Mouse (Mus musculus) embryonic facial prominence, embryonic 12.5 days (tissue): ENCODE measurements at regions not wholly inside any gene's neighbourhood (a gene's known extent, or its start where the extent isn't known, plus 50 kb on each side); places are given as distances from the start of the nearest gene placed in this dataset.

Experiments used
- ATAC-seq: fragments of 200-750 bp; cut with Nextera tagmentation; 2 replicates; pipeline ENCODE4 v1.8.0; 2017; ENCODE audit not compliant: insufficient number of reproducible peaks, insufficient read depth, low FRiP score, low TSS enrichment
- H3K27ac ChIP-seq: fragments of 300-500 bp; sonication (generic); 2 replicates; pipeline ENCODE4 v1.5.1; 2016; ENCODE audit warnings: mild to moderate bottlenecking
- H3K27me3 ChIP-seq: fragments of 300-500 bp; sonication (generic); 2 replicates; pipeline ENCODE4 v1.6.1; 2016; ENCODE audit warnings: mild to moderate bottlenecking, moderate library complexity
- H3K36me3 ChIP-seq: fragments of 300-500 bp; sonication (generic); 2 replicates; pipeline ENCODE4 v1.6.1; 2016; ENCODE audit warnings: mild to moderate bottlenecking
- H3K4me1 ChIP-seq: fragments of 300-500 bp; sonication (generic); 2 replicates; pipeline ENCODE4 v1.6.1; 2016
- H3K4me2 ChIP-seq: fragments of 300-500 bp; sonication (generic); replicated peaks from 2 replicates; pipeline ENCODE4 v1.6.1; 2016; ENCODE audit warnings: mild to moderate bottlenecking, moderate library complexity
- H3K4me3 ChIP-seq: fragments of 300-500 bp; sonication (generic); 2 replicates; pipeline ENCODE4 v1.5.1; 2016; ENCODE audit warnings: mild to moderate bottlenecking
- H3K9ac ChIP-seq: fragments of 300-500 bp; sonication (generic); 2 replicates; pipeline ENCODE4 v1.6.1; 2016; ENCODE audit warnings: mild to moderate bottlenecking, moderate library complexity
- H3K9me3 ChIP-seq: fragments of 300-500 bp; sonication (generic); 2 replicates; pipeline ENCODE4 v1.6.1; 2016; ENCODE audit warnings: mild to moderate bottlenecking, moderate library complexity
- WGBS: fragments of 180-500 bp; shearing (Covaris S2); methylation state at CpG from one replicate; pipeline ENCODE4 v1.1.7; 2016; 5-methylcytosine and 5-hydroxymethylcytosine counted together

- H3K27me3 ChIP-seq: no peaks in the 10 kb centered on the region
- no peak overlapping the region for H3K9ac ChIP-seq
- WGBS: 54% methylated on average over 3 of the region's 3 CpGs
- ATAC-seq: peak; percentile 69; the same call in 1 of the 2 replicates
- no peaks in the 10 kb centered on the region for H3K9me3 ChIP-seq
- H3K4me2 ChIP-seq: no peak overlapping the region
- 0 out of 2 replicates have a peak overlapping the region, but pooled peaks have one; percentile 23 for H3K27ac ChIP-seq
- 0 out of 2 replicates have a peak, but pooled peaks cover 9% of the 10 kb centered on the region for H3K4me1 ChIP-seq
- no peaks in the 10 kb centered on the region for H3K36me3 ChIP-seq
- no peak overlapping the region for H3K4me3 ChIP-seq
Measured at GRCm38 (mm10) chr2:178911646-178912045, 481.3 kb downstream of the Cdh26 start.

- Histone ChIP-seq H3K9me3 (no peaks in the 10 kb centered on the region), H3K36me3 (no peaks in the 10 kb centered on the region), H3K4me1 (peaks cover 11% of the 10 kb centered on the region; the same call in 1 of the 2 replicates), H3K9ac (no peak overlapping the region), H3K4me3 (no peak overlapping the region), H3K4me2 (no peak overlapping the region), H3K27me3 (no peaks in the 10 kb centered on the region), H3K27ac (no peak overlapping the region)
- WGBS: 81% methylated on average over 6 of the region's 6 CpGs
- no peak for ATAC-seq
Measured at GRCm38 (mm10) chr2:178916316-178917033, 486.1 kb downstream of the Cdh26 start.

- Histone ChIP-seq H3K27ac (no peak overlapping the region), H3K4me1 (peaks cover 3% of the 10 kb centered on the region; the same call in 1 of the 2 replicates), H3K9ac (no peak overlapping the region), H3K4me3 (no peak overlapping the region), H3K4me2 (no peak overlapping the region), H3K27me3 (no peaks in the 10 kb centered on the region), H3K36me3 (no peaks in the 10 kb centered on the region), H3K9me3 (no peaks in the 10 kb centered on the region)
- WGBS: 76% methylated on average over 4 of the region's 4 CpGs
- ATAC-seq: no peak
Measured at GRCm38 (mm10) chr2:178924456-178925115, 494.3 kb downstream of the Cdh26 start.

- no peaks in the 10 kb centered on the region for H3K27me3 ChIP-seq
- no peaks in the 10 kb centered on the region for H3K9me3 ChIP-seq
- H3K4me3 ChIP-seq: no peak overlapping the region
- WGBS: 67% methylated on average over 13 of the region's 13 CpGs
- no peak overlapping the region for H3K9ac ChIP-seq
- H3K4me2 ChIP-seq: no peak overlapping the region
- no peaks in the 10 kb centered on the region for H3K36me3 ChIP-seq
- H3K27ac ChIP-seq: 0 out of 2 replicates have a peak overlapping the region, but pooled peaks have one; percentile 23
- ATAC-seq: no peak
- H3K4me1 ChIP-seq: no peaks in the 10 kb centered on the region; the same call in 1 of the 2 replicates
Measured at GRCm38 (mm10) chr2:178927038-178927660, 496.8 kb downstream of the Cdh26 start.

- ATAC-seq: no peak
- Histone ChIP-seq H3K9ac (no peak overlapping the region), H3K36me3 (no peaks in the 10 kb centered on the region), H3K27me3 (no peaks in the 10 kb centered on the region), H3K9me3 (no peaks in the 10 kb centered on the region), H3K4me1 (no peaks in the 10 kb centered on the region; the same call in 1 of the 2 replicates), H3K27ac (no peak overlapping the region), H3K4me2 (no peak overlapping the region), H3K4me3 (no peak overlapping the region)
- WGBS: 87% methylated on average over 6 of the region's 6 CpGs
Measured at GRCm38 (mm10) chr2:178929033-178929432, 498.7 kb downstream of the Cdh26 start.

GRCm38 (mm10) chr2:178930125-178930524 is 499.8 kb downstream of the Cdh26 start:
- no peak for ATAC-seq
- Histone ChIP-seq H3K27me3 (no peaks in the 10 kb centered on the region), H3K9me3 (no peaks in the 10 kb centered on the region), H3K27ac (no peak overlapping the region), H3K36me3 (no peaks in the 10 kb centered on the region), H3K4me2 (no peak overlapping the region), H3K9ac (no peak overlapping the region), H3K4me3 (no peak overlapping the region), H3K4me1 (no peaks in the 10 kb centered on the region; the same call in 1 of the 2 replicates)
- WGBS: 66% methylated on average over 2 of the region's 2 CpGs

GRCm38 (mm10) chr2:178948471-178948870 is 493.8 kb upstream of the Cdh4 start:
- Histone ChIP-seq H3K36me3 (no peaks in the 10 kb centered on the region), H3K4me2 (no peak overlapping the region), H3K9me3 (no peaks in the 10 kb centered on the region), H3K9ac (no peak overlapping the region), H3K27me3 (no peaks in the 10 kb centered on the region), H3K27ac (no peak overlapping the region), H3K4me3 (no peak overlapping the region), H3K4me1 (peaks cover 18% of the 10 kb centered on the region; the same call in 1 of the 2 replicates)
- ATAC-seq: no peak
- 55% methylated on average over 6 of the region's 6 CpGs for WGBS

DNA sequence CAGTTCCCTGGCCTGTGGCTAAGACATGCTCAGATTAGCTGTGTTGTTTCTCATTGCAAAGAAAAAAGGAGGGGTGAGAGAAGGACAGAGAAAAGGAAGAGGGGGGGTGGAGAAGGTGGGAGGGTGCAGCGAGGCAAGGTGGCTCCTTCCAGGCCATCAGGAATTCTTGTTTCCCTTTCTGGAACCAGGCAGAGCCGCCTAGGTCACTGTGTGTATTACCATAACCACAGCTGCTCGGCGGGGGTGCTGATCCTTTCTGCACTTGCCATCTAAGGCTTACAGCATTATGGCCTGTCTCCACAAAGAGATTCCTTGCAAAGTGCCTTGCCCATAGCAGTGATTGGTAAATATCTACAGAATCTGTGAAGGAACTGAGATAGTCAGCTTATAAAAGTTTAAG is 493.1 kb upstream of the Cdh4 start:
- ATAC-seq: no peak
- no peaks in the 10 kb centered on the region for H3K9me3 ChIP-seq
- H3K27me3 ChIP-seq: no peaks in the 10 kb centered on the region
- 13% methylated on average over 4 of the region's 4 CpGs for WGBS
- H3K4me2 ChIP-seq: no peak overlapping the region
- H3K4me3 ChIP-seq: no peak overlapping the region
- H3K27ac ChIP-seq: no peak overlapping the region
- H3K9ac ChIP-seq: no peak overlapping the region
- H3K36me3 ChIP-seq: no peaks in the 10 kb centered on the region
- H3K4me1 ChIP-seq: peaks cover 18% of the 10 kb centered on the region; the same call in 1 of the 2 replicates

DNA sequence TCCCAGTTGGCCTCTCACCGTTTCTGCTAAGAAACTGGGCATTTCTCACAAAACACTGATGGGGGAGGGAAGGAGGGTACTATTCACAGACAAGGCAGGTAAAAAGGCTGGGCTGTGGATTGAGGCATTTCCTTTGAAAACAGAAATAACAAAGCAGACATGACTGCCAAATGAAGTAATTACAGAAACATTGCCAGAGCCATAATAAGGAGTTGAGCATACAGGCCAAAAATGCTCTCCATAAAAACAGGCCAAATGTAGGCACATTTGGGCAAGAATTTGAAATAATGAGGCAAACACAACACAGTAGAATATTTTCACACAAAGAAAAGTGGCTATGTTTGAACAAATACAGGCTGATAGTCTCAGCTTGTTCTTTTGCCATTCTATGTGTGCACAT is 491.9 kb upstream of the Cdh4 start:
- H3K4me3 ChIP-seq: no peak overlapping the region
- no peak overlapping the region for H3K4me2 ChIP-seq
- no peak for ATAC-seq
- H3K4me1 ChIP-seq: peaks cover 18% of the 10 kb centered on the region; the same call in 1 of the 2 replicates
- WGBS: 28% methylated on average over 1 of the region's 1 CpGs
- H3K9me3 ChIP-seq: no peaks in the 10 kb centered on the region
- peak overlapping the region; percentile 30; the same call in 1 of the 2 replicates for H3K27ac ChIP-seq
- no peaks in the 10 kb centered on the region for H3K27me3 ChIP-seq
- H3K9ac ChIP-seq: no peak overlapping the region
- H3K36me3 ChIP-seq: no peaks in the 10 kb centered on the region

DNA sequence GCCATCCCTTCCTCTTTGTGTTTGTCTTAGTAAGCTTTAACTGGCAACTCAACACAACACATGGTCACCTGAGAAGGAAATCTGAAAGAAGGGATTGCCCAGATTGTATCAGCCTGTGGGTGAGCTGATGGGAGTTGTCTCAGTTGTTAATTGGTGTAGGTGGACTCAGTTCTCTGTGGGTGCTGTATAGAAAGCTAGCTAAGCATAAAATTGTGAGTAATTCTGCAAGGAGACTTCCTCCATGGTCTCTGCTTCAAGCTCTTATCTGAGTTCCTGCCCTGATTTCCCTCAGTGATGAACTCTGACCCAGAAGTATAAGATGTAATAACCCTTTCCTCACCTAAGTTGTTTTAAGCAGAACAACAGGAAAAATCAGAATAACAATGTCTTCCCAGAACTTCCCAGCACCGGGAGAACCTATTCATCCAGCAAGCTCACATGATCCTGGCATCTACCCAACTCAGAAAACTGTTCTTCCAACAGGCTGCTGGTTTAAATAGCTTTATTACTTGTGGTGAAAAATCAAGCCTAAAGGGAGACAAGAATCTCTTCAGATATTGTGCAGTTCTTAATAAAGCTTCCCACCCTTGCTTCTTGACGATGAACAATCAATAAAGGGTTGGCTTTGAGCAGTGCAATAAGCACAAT is 487.7 kb upstream of the Cdh4 start:
- ATAC-seq: no peak
- Histone ChIP-seq H3K27me3 (no peaks in the 10 kb centered on the region), H3K9ac (no peak overlapping the region), H3K4me1 (peaks cover 12% of the 10 kb centered on the region), H3K27ac (no peak overlapping the region), H3K4me3 (no peak overlapping the region), H3K4me2 (no peak overlapping the region), H3K36me3 (no peaks in the 10 kb centered on the region), H3K9me3 (no peaks in the 10 kb centered on the region)
- WGBS: 75% methylated on average over 2 of the region's 2 CpGs

DNA sequence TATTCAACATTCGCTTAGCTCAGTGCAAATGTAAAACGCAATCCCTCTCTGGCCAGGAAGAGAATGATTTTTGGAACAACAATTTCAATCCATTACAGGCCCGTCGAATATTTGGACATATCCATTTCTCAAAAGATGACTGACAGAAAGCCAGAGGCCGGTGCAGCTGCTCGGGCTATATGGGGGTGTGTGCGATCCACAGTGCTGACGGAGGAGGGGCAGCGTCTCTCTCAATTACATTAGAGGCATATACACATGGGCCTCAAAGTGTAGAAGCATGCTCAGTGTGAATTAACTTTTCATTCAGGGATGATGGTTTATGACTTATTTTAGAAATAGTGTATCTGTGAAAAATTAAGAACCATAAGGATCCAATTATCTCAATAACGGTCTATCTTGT is 483.4 kb upstream of the Cdh4 start:
- H3K9me3 ChIP-seq: no peaks in the 10 kb centered on the region
- H3K27ac ChIP-seq: no peak overlapping the region
- 39% methylated on average over 10 of the region's 10 CpGs for WGBS
- H3K4me1 ChIP-seq: peaks cover 12% of the 10 kb centered on the region
- ATAC-seq: peak; percentile 68; the same call in 1 of the 2 replicates
- H3K4me2 ChIP-seq: no peak overlapping the region
- H3K9ac ChIP-seq: no peak overlapping the region
- no peaks in the 10 kb centered on the region for H3K36me3 ChIP-seq
- no peaks in the 10 kb centered on the region for H3K27me3 ChIP-seq
- H3K4me3 ChIP-seq: no peak overlapping the region
